Mouse (Mus musculus) activated CD4-positive, CD25-positive, alpha-beta regulatory T cell, adult 9 weeks (primary cell): ENCODE measurements around the gene Ptpn12. TPM values are rescaled to one million over a fixed set of nuclear protein-coding genes. Genes with fewer than 3 reads are reported as not detected.

ENCODE experiments used
- polyA plus RNA-seq: library from polyadenylated mRNA; unstranded; fragments of 100-300 nt; shearing (Covaris generic); gene quantifications from one replicate; pipeline ENCODE4 v1.2.1, GENCODE M21; 2017

Ptpn12 gene
- polyA plus RNA-seq = 5.0 TPM

GRCm38 (mm10) chr5:21055820-21056531 lies at the start of gene Ptpn12:
TSS of gene Ptpn12 (minus strand) at chr5:21055911.

DNA sequence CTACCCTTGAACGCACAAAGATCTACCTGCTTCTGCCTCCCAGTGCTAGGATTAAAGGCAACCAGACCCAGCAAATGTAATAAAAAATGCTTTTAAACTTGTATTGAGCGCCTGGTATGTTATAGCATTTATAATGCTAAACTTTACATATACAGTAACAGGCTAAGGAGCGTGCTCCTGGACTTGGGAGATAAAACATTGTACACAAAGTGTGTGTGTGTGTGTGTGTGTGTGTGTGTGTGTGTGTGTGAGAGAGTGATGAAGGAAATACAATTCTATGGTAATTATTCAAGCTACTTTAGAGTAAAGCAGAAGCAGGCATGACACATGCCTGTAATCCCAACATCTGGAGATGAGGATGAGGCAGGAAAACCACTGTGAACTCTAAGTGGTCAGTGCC lies 99.4 kb downstream of the Ptpn12 start, which contains the start of gene Rsbn1l:
Gene Rsbn1l, minus strand, starts transcription at position 101 of the 400 bp plus-strand sequence.

Other genes with a start within 250 kb of the Ptpn12 start
- gene Phtf2, start 173.8 kb downstream of the Ptpn12 start, polyA plus RNA-seq = 59.2 TPM
- gene Tmem60, start 173.7 kb downstream of the Ptpn12 start, polyA plus RNA-seq = 49.6 TPM
- gene Rsbn1l, start 99.5 kb downstream of the Ptpn12 start, polyA plus RNA-seq = 19.8 TPM
- gene Gsap, start 130.3 kb upstream of the Ptpn12 start, polyA plus RNA-seq = 44.8 TPM